ENCODE assay signal across 9 mouse cellular contexts in the genomic region with DNA sequence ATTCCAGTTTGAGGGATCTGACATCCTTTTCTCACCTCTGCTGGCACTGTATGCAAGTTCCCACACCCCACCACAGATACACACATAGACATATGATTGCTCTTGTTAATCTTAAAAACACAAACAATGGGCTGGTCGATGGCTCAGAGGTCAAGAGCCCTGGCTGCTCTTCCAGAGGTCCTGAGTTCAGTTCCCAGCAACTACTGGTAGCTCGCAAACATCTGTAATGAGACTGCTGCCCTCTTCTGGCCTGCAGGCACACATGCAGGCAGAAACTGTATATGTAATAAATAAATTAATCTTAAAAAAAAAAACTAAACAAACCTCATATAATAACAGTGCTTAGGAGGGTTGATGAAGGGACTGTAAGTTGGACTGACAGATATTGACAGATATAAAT. TPM values are rescaled to one million over a fixed set of nuclear protein-coding genes. Genes with fewer than 3 reads are reported as not detected.
DNase-seq lines count a peak whose midpoint lies in the region; ATAC-seq lines count a peak whose summit lies in the region.
"Had no signal": no experiment of that assay in that cellular context is flagged by ENCODE, and none has a peak within 500 bp of the region (broad histone marks: within the 10 kb centered on the region; RNA-seq: fewer than 3 reads in every experiment).

No protein-coding gene starts in this region.

- H3K27me3 ChIP-seq in limb, embryonic 11.5 days (ENCODE audit: control insufficient read depth, insufficient read depth, low read length): no peaks in the 10 kb centered on the region
- H3K27me3 ChIP-seq in limb, embryonic 10.5 days (ENCODE audit: low read depth, poor library complexity, severe bottlenecking): no peaks in the 10 kb centered on the region
- H3K27me3 ChIP-seq: neural tube, embryonic 12.5 days had no signal

- no peak overlapping the region for H3K9ac ChIP-seq in limb, embryonic 11.5 days (ENCODE audit: low read length)
- H3K9ac ChIP-seq: neural tube, embryonic 12.5 days had no signal

- no peaks in the 10 kb centered on the region for H3K9me3 ChIP-seq in limb, embryonic 11.5 days (ENCODE audit: control insufficient read depth, low read length)
- H3K9me3 ChIP-seq in limb, embryonic 10.5 days (replicated peaks): no peaks in the 10 kb centered on the region
- H3K9me3 ChIP-seq: neural tube, embryonic 12.5 days had no signal

- no peak overlapping the region for H3K4me2 ChIP-seq in limb, embryonic 11.5 days (ENCODE audit: low read depth, severe bottlenecking)
- H3K4me2 ChIP-seq: neural tube, embryonic 12.5 days had no signal

- no peak overlapping the region for H3K27ac ChIP-seq in limb, embryonic 11.5 days (replicated peaks; ENCODE audit: low read depth, low read length)
- H3K27ac ChIP-seq in limb, embryonic 10.5 days: no peak overlapping the region
- H3K27ac ChIP-seq: neural tube, embryonic 12.5 days had no signal

- WGBS in limb, embryonic 11.5 days: 76% methylated on average over 2 of the region's 2 CpGs
- WGBS in limb, embryonic 10.5 days: 84% methylated on average over 2 of the region's 2 CpGs

- peak; percentile 19 for DNase-seq in adrenal gland, postnatal 10 days
- DNase-seq in adrenal gland, adult 8-10 months: no peak
- peak; percentile 31 for DNase-seq in limb, embryonic 11.5 days (ENCODE audit: low spot score)
- DNase-seq in limb, embryonic 10.5 days (ENCODE audit: low spot score): no peak
- peak; percentile 65 for DNase-seq in naive thymus-derived CD4-positive, alpha-beta T cell, adult 2 months (ENCODE audit: low read depth)
- no peak for DNase-seq in layer of hippocampus, adult 18-20 months (ENCODE audit: low spot score in 2 of 2)
- DNase-seq in layer of hippocampus, postnatal 36 days: no peak

- no peaks in the 10 kb centered on the region for H3K4me1 ChIP-seq in limb, embryonic 11.5 days (ENCODE audit: control insufficient read depth, insufficient read depth, low read length)
- H3K4me1 ChIP-seq in limb, embryonic 10.5 days: no peaks in the 10 kb centered on the region
- H3K4me1 ChIP-seq: neural tube, embryonic 12.5 days had no signal

- H3K36me3 ChIP-seq in limb, embryonic 11.5 days (ENCODE audit: control insufficient read depth, insufficient read depth, low read length): no peaks in the 10 kb centered on the region; the same call in 1 of the 2 replicates
- H3K36me3 ChIP-seq in limb, embryonic 10.5 days: peaks cover 57% of the 10 kb centered on the region

- no peak for ATAC-seq in limb, embryonic 11.5 days (ENCODE audit: insufficient number of reproducible peaks, low FRiP score, low TSS enrichment, low read depth)
- ATAC-seq in common myeloid progenitor, adult 5-6 weeks (replicated peaks; ENCODE audit: low read depth, poor library complexity, severe bottlenecking): 0 out of 2 replicates have a peak, but pooled peaks have one; percentile 27

- H3K4me3 ChIP-seq in limb, embryonic 11.5 days (ENCODE audit: low read depth, low read length): no peak overlapping the region
- H3K4me3 ChIP-seq in limb, embryonic 10.5 days: no peak overlapping the region
- H3K4me3 ChIP-seq: neural tube, embryonic 12.5 days had no signal

RNA-seq across cellular contexts. Expression of gene Slc35f5, which starts 13.8 kb away (rescaled TPM):
- total RNA-seq in adrenal gland, postnatal 10 days (2021): 10 to 100 TPM; 41.0 to 45.5 TPM
- 10 to 100 TPM; 32.6 to 43.8 (median 38.3) TPM for total RNA-seq in adrenal gland, adult 8-10 months (2022)
- polyA plus RNA-seq in limb, embryonic 11.5 days (2014; fragmentation: Nextera tagmentation; extraction: Ambion mirVana): 23.9 and 29.4 TPM in 2 replicates
- polyA plus RNA-seq in limb, embryonic 10.5 days (2016; fragmentation: Nextera tagmentation; extraction: Ambion mirVana): 18.2 and 25.3 TPM in 2 replicates
- total RNA-seq in common myeloid progenitor, adult 5-6 weeks (2017): 8.5 and 9.8 TPM in 2 replicates
- 10 to 100 TPM; 23.7 to 29.4 TPM for total RNA-seq in layer of hippocampus, adult 18-20 months (2021)
- total RNA-seq in layer of hippocampus, postnatal 36 days (2021): 10 to 100 TPM; 27.7 to 29.8 TPM

Comparison
In these comparisons a context has a peak if more than half of its experiments do, and no peak if none do; other contexts are left out.
1. DNase-seq: peak in adrenal gland, postnatal 10 days (single experiment), limb, embryonic 11.5 days (single experiment) and naive thymus-derived CD4-positive, alpha-beta T cell, adult 2 months (single experiment); none in adrenal gland, adult 8-10 months (single experiment), limb, embryonic 10.5 days (single experiment), layer of hippocampus, adult 18-20 months (0 of 2) and layer of hippocampus, postnatal 36 days (0 of 2).